Mouse (Mus musculus) left cerebral cortex, postnatal 25 days (tissue): ENCODE data around the gene 4930558C23Rik. TPM values are rescaled to one million over a fixed set of nuclear protein-coding genes. Genes with fewer than 3 reads are reported as not detected.
"Not testable (repeated sequence)": the region's sequence is repeated elsewhere in the genome, so short reads cannot be mapped to it uniquely, and the experiment has no call there.

Source experiments
- DNase-seq, 2 experiments: peaks; one replicate each; pipeline ENCODE4 v3.0.0; 2022; ENCODE audit warnings: low spot score in 2 of 2, mixed read lengths in 1 of 2
- intact Hi-C: fragments of 180-260 bp; cut with DNase I; formaldehyde crosslinking; loops from one replicate; pipeline ENCODE4 v1.15.1; 2025
- total RNA-seq, 2 experiments: library from RNA; stranded (reverse); gene quantifications; 2 replicates each; pipeline ENCODE4 v1.2.3; 2021

Gene 4930558C23Rik
- total RNA-seq, 2 experiments from 2014 or later, result not detected

GRCm38 (mm10) chr3:95394385-95394784 is 8.3 kb downstream of the 4930558C23Rik start:
- peak in 1 of 2 experiments; percentile 6 for DNase-seq
- intact Hi-C loops, result no loop called here

DNA sequence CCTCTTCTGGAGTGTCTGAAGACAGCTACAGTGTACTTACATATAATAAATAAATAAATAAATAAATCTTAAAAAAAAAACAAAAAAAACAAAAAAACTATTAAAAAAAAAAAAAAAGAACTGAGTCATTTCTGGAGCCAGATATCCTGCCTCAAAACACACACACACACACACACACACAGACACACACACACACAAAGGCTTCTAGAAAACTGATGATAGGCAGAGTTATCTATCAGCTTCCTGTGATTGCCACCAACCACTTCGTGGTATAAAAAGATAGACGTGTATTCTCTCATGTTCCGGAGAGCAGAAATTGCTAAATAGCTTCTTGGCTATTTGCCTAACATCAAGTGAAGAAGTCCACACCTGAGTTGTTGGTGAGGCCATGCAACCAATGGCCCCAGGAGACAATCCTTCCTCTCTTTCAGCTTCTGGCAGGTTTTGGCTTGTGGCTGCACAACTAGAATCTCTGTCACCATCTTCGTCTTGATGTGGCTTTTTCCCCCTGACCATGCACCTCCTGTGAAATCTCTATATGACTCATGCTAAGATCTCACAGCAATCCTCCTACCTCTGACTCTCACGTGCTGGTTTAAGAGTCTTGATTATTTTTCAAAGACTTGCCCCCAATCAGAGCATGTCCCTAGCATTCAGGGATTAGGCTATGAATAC is 17.1 kb downstream of the 4930558C23Rik start:
- intact Hi-C loops, result loop anchor here (5.0 kb wide), 1 partner anchor 177 kb away; no protein-coding TSS in a partner anchor

DNA sequence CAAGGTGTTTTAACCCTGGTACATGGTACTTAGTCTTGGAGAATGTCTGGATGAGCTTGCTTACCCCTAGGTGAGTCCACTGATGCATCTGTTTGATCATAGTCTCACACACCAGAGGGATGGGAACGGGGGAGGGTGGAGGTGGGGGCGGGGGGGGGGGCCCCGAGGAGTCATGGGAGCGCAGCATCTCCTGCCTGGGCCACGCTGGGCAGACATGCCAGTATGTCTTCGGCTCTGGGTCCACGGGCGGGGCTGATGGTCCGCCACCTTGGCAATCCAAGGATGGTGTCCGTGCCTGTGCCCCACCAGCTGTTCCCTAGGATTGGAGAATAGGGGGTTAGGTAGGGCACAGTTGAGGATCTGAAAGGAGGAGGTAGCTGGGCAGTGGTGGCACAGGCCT is 29.4 kb downstream of the 4930558C23Rik start:
- intact Hi-C loops, result no loop called here
- DNase-seq, result no peak

More for the DNA sequence above, 17.1 kb downstream of the 4930558C23Rik start:
- no peak for DNase-seq

DNA sequence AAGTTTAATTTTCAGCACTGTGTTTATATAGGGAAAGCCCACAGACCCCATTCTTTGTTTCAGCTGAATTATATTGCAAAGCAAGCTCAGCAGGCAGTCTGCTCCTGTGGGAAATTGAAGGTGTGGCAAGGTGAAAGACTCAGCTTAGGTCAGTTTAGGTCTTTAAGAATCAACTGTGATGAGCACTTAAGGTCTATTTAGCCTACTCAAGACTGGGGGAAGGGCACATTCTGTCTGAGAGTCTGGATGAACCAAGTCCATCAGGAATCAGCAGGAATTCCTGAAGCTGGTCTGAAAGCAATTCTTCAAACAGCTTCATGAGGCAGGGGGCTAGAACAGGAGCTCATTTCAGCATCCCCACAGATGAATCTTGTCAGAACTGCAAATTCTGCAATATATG is 32.5 kb downstream of the 4930558C23Rik start:
- no peak for DNase-seq
- intact Hi-C loops, result no loop called here

DNA sequence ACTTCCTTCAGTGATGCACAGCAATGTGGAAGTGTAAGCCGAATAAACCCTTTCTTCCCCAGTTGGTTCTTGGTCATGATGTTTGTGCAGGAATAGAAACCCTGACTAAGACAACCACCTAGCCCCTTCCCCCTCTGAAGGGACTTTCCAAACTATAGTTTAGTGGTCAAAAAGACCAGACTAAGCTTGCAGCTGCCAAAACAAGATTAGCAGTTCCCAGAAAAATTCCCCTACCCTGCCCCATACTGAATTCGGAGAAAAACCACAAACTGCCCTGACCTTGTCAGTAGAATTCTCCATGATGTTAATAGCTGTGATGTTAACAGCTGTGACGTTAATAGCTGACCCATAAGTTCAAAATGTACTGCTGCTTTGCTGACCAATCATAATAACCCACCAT is 42.4 kb downstream of the 4930558C23Rik start:
- DNase-seq, intact Hi-C loops: not testable (repeated sequence)

DNA sequence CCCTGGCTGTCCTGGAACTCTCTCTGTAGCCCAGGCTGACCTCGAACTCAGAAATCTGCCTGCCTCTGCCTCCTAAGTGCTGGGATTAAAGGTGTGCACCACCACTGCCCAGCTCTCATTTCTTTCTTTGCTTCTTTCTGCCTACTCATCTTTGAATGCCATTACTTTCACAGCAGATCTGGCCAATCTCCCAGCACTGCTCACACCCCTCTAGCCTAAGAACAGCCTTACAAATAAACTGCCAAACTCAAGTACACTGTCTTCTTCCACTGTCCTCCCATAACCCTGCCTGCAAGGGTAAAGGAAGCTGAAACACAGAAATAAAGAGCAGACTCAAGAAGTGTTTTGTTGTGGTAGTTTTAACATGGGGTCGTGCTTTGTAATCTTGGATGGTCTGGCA is 44.9 kb downstream of the 4930558C23Rik start:
- peak in 1 of 2 experiments; percentile 18 for DNase-seq
- intact Hi-C loops, result loop anchor here (5.0 kb wide), 1 partner anchor 75 kb away; the partner anchor contains the start of gene Arnt

DNA sequence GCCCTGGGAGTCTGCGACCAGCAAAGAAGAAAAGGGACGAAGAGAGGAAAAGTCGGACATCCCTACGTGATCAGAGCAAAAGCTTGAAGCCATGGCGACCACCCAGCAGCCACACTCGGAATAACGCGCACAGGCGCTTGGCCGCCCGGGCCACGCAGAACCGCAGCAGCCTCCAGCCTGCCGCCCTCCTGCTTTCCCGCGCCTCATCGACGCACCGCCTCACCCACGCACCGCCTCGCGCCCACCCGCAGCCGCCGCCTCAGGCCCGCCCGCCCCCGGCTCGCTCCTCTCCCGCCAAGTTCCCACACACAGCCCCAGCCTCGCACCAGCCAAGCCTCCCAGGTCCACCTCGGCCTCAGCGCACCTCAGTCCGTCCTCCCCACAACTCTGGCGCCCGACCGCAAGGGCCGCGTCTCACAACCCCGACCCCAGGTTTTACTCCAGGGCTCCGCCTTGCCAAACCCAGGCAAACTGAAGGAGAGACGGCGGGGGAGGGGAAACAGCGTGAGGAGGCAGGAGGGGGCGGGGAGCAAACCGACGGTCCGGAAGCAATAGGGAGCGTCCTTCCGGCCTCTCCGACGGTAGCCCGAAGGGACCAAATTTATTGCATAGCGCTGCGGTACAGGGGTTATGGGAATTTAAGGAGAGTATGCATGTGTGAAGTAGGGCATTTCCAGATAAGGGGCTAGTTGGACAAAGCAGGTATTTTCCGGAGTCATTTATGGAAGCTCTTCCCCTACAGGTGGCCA is 45.8 kb downstream of the 4930558C23Rik start, which contains the start of gene Setdb1:
Gene Setdb1, minus strand, starts transcription at position 502 of the 749 bp plus-strand sequence.
- intact Hi-C loops, result loop anchor here (5.0 kb wide), 1 partner anchor 75 kb away; the partner anchor contains the start of gene Arnt
- peak; percentile 87 to 94 for DNase-seq

DNA sequence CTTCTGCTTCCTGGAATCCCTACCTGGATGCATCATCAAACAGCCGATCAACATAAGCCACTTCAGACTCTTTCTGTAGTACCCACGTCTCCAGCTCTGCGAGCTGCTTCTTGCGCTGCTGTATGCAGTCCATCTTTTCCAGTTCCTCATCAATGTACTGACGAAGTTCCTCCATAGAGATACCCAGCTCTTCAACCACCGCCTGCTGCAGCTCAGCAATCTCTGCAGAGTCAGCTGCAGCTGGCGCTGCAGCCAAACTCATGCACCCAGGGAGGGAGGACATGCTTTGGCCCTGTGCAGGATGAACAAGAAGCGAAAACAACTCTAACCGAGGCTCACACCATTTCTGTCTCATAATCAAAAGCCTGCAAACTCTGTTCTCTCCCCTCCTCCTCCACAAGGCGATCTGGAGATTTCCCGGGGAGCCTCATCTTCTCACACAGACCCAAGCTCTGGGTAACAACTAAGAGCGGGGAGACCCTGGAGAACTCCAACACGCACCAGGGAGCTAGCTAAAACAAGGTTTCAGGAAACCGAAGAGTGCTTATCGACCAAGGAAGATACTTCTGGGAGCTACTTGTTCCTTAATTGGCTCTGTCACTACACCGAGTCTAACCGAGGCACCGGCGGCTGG is 46.6 kb downstream of the 4930558C23Rik start:
- intact Hi-C loops, result loop anchor here (5.0 kb wide), 1 partner anchor 76 kb away; the partner anchor contains the start of gene Arnt
- not testable (repeated sequence) for DNase-seq

DNA sequence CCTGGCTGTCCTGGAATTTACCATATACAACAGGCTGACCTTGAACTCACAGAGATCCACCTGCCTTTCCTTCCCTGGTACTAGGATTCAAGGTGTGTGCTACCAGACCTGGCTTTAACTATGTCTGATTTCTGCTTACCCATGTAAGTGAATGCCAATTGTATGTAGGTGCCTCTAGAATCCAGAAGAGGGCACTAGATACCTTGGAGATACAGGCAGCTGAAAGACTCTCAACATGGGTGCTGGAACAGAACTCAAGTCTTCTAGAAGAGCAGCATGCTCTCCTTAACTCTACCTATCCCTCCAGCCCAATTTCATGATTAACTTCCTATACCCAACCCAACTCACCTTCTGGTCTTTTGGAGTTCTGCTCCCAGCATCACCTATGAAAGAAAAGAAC is 53.1 kb downstream of the 4930558C23Rik start:
- intact Hi-C loops, result loop anchor here (2.0 kb wide), 1 partner anchor 101 kb away; no protein-coding TSS in a partner anchor

GRCm38 (mm10) chr3:95348343-95348742 is 54.3 kb downstream of the 4930558C23Rik start:
- intact Hi-C loops, result loop anchor here (2.0 kb wide), 1 partner anchor 102 kb away; no protein-coding TSS in a partner anchor

More for the DNA sequence above, 53.1 kb downstream of the 4930558C23Rik start:
- peak in 1 of 2 experiments; percentile 30 for DNase-seq

GRCm38 (mm10) chr3:95346454-95346853 is 56.2 kb downstream of the 4930558C23Rik start:
- DNase-seq, result no peak
- intact Hi-C loops, result no loop called here

More at GRCm38 (mm10) chr3:95348343-95348742, 54.3 kb downstream of the 4930558C23Rik start:
- not testable (repeated sequence) for DNase-seq

GRCm38 (mm10) chr3:95343356-95344000 is 59.2 kb downstream of the 4930558C23Rik start:
- intact Hi-C loops, result loop anchor here (5.0 kb wide), 1 partner anchor 489 kb away; no protein-coding TSS in a partner anchor
- DNase-seq, result not testable (repeated sequence)

DNA sequence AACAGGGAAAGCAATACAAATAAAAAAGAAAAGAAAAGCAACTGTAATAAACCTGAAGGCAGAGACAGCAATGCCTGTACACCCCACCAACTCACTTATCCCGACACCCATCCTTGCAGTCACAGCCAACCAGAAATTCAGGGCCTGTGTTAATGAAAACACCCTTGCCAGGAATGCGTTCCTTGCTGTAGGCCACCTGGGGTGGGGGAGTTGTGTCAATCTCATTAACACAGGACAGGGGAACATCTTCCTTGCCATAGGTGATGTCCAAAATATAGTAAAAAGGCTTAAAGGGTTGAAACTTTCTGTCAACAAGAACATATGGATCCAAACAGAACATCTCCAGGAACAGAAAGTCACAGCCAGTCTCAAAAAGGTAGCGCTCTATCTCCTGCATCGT is 64.4 kb downstream of the 4930558C23Rik start:
- no peak for DNase-seq
- intact Hi-C loops, result no loop called here

- intact Hi-C loops, result no loop called here
- no peak for DNase-seq
Measured at GRCm38 (mm10) chr3:95337345-95337744, 65.3 kb downstream of the 4930558C23Rik start.

Other genes starting within 250 kb of the 4930558C23Rik start
- gene Sema6c, start 242.4 kb downstream of the 4930558C23Rik start, total RNA-seq, result 10 to 100 TPM; 24.7 to 25.3 TPM
- 1 to 10 TPM; 7.5 to 8.9 TPM for gene Gabpb2, start 184.9 kb downstream of the 4930558C23Rik start, total RNA-seq
- 10 to 100 TPM; 60.0 TPM for gene Cdc42se1, start 174.1 kb downstream of the 4930558C23Rik start, total RNA-seq
- gene Mllt11, start 170.7 kb downstream of the 4930558C23Rik start, total RNA-seq, result 100 to 1,000 TPM; 329 to 339 TPM
- gene Gm128, start 161.2 kb downstream of the 4930558C23Rik start, total RNA-seq, result under 1 TPM in 1 of 2 experiments, not detected in 1; 0.18 TPM
- under 1 TPM; 0.62 to 0.66 TPM for gene Bnipl, start 151.6 kb downstream of the 4930558C23Rik start, total RNA-seq
- 10 to 100 TPM; 18.7 to 20.5 TPM for gene Mindy1, start 121.5 kb downstream of the 4930558C23Rik start, total RNA-seq
- gene Prune1, start 120.8 kb downstream of the 4930558C23Rik start, total RNA-seq, result 10 to 100 TPM; 22.6 to 24.8 TPM
- under 1 TPM; 0.57 to 0.78 TPM for gene Anxa9, start 95.7 kb downstream of the 4930558C23Rik start, total RNA-seq
- 10 to 100 TPM; 44.5 to 48.9 TPM for gene Cers2, start 88.0 kb downstream of the 4930558C23Rik start, total RNA-seq
- gene Setdb1, start 45.6 kb downstream of the 4930558C23Rik start, total RNA-seq, result 10 to 100 TPM; 34.7 to 37.4 TPM
- 10 to 100 TPM; 32.5 to 37.0 TPM for gene Arnt, start 31.5 kb upstream of the 4930558C23Rik start, total RNA-seq
- gene Ctsk, start 96.4 kb upstream of the 4930558C23Rik start, total RNA-seq, result 1 to 10 TPM; 5.9 to 8.1 TPM
- 10 to 100 TPM; 55.9 to 60.1 TPM for gene Ctss, start 123.9 kb upstream of the 4930558C23Rik start, total RNA-seq
- gene Hormad1, start 156.8 kb upstream of the 4930558C23Rik start, total RNA-seq, result not detected
- gene Golph3l, start 186.1 kb upstream of the 4930558C23Rik start, total RNA-seq, result 10 to 100 TPM; 20.4 to 20.6 TPM
- gene Ensa, start 222.2 kb upstream of the 4930558C23Rik start, total RNA-seq, result 100 to 1,000 TPM; 366 to 382 TPM